Mouse (Mus musculus): ENCODE results near the gene Kif1a. TPM values are rescaled to one million over a fixed set of nuclear protein-coding genes. Genes with fewer than 3 reads are reported as not detected.
"Not testable (repeated sequence)": the region's sequence is repeated elsewhere in the genome, so short reads cannot be mapped to it uniquely, and the experiment has no call there.

The Kif1a gene
- total RNA-seq, 4 experiments from 2014 or later, result 1.1 to 2.2 (median 1.3) TPM

- DNase-seq (ENCODE audit: low spot score), result not testable (repeated sequence)
Measured at GRCm38 (mm10) chr1:92970791-92971190, 131.0 kb downstream of the Kif1a start.

Other genes with a start within 250 kb of the Kif1a start
- under 1 TPM in 2 of 4 experiments, not detected in 2; 0.09 to 0.11 TPM for gene Ankmy1, start 199.0 kb downstream of the Kif1a start, total RNA-seq (2022)
- gene Dusp28, start 195.0 kb downstream of the Kif1a start, total RNA-seq (2022), result 10 to 100 TPM; 15.6 to 16.6 (median 16.5) TPM
- 10 to 100 TPM; 72.0 to 80.4 (median 77.3) TPM for gene Rnpepl1, start 191.2 kb downstream of the Kif1a start, total RNA-seq (2022)
- gene Capn10, start 167.6 kb downstream of the Kif1a start, total RNA-seq (2022), result 1 to 10 TPM; 4.9 to 7.4 (median 6.7) TPM
- gene Gpr35, start 151.1 kb downstream of the Kif1a start, total RNA-seq (2022), result 1 to 10 TPM in 1 of 4 experiments, under 1 TPM in 3; 0.19 to 1.3 (median 0.47) TPM
- not detected for gene Aqp12, start 95.6 kb downstream of the Kif1a start, total RNA-seq (2022)
- not detected for gene Agxt, start 33.3 kb upstream of the Kif1a start, total RNA-seq (2022)
- not detected for gene 2310007B03Rik, start 59.0 kb upstream of the Kif1a start, total RNA-seq (2022)
- under 1 TPM in 3 of 4 experiments, not detected in 1; 0.06 to 0.09 (median 0.06) TPM for gene Crocc2, start 66.8 kb upstream of the Kif1a start, total RNA-seq (2022)
- 10 to 100 TPM in 1 of 4 experiments, 1 to 10 TPM in 3; 5.7 to 12.3 (median 7.2) TPM for gene Sned1, start 133.9 kb upstream of the Kif1a start, total RNA-seq (2022)
- gene Mterf4, start 204.0 kb upstream of the Kif1a start, total RNA-seq (2022), result 10 to 100 TPM; 13.8 to 17.4 (median 14.7) TPM
- 10 to 100 TPM; 22.9 to 30.2 (median 26.4) TPM for gene Ppp1r7, start 240.9 kb upstream of the Kif1a start, total RNA-seq (2022)
- gene Pask, start 241.5 kb upstream of the Kif1a start, total RNA-seq (2022), result under 1 TPM; 0.41 to 0.92 (median 0.68) TPM

Data from heart, adult 8-10 months (tissue).